8 mouse cellular contexts compared by ENCODE assay signal in genomic region chr17:24887291-24888080, GRCm38 (mm10). TPM values are rescaled to one million over a fixed set of nuclear protein-coding genes. Genes with fewer than 3 reads are reported as not detected.
DNase-seq lines count a peak whose midpoint lies in the region; ATAC-seq lines count a peak whose summit lies in the region.

No protein-coding gene starts in this region.

- H3K4me1 ChIP-seq in embryonic facial prominence, embryonic 11.5 days (ENCODE audit: control insufficient read depth, insufficient read depth, low read length), result no peaks in the 10 kb centered on the region; the same call in none of the 2 replicates
- peaks cover 33% of the 10 kb centered on the region for H3K4me1 ChIP-seq in neural tube, embryonic 13.5 days (replicated peaks)

- DNase-seq in embryo, embryonic 10.5 days (ENCODE audit: low spot score), result peak; percentile 4
- DNase-seq in embryo, embryonic 10 days (ENCODE audit: low spot score), result no peak
- peak; percentile 31 for DNase-seq in 416B (ENCODE audit: low read depth)
- DNase-seq in embryonic facial prominence, embryonic 11.5 days (ENCODE audit: low spot score), result no peak
- peak; percentile 52 for DNase-seq in induced T-regulatory cell, adult 2 months (ENCODE audit: low read depth)
- no peak for DNase-seq in adrenal gland, postnatal 10 days
- no peak for DNase-seq in retina, embryonic 14.5 days (ENCODE audit: low spot score)

- H3K27me3 ChIP-seq in embryonic facial prominence, embryonic 11.5 days (ENCODE audit: control insufficient read depth, insufficient read depth, low read length), result no peaks in the 10 kb centered on the region
- no peaks in the 10 kb centered on the region for H3K27me3 ChIP-seq in neural tube, embryonic 13.5 days

- H3K4me2 ChIP-seq in embryonic facial prominence, embryonic 11.5 days (ENCODE audit: low read depth, low read length), result peak overlapping the region; percentile 87
- peak overlapping the region; percentile 88 for H3K4me2 ChIP-seq in neural tube, embryonic 13.5 days

- 67% methylated on average over 18 of the region's 18 CpGs for WGBS in embryonic facial prominence, embryonic 11.5 days
- WGBS in neural tube, embryonic 13.5 days, result 68% methylated on average over 18 of the region's 18 CpGs

- H3K9ac ChIP-seq in embryonic facial prominence, embryonic 11.5 days (replicated peaks; ENCODE audit: low read length), result peak overlapping the region; percentile 78
- peak overlapping the region; percentile 84 for H3K9ac ChIP-seq in neural tube, embryonic 13.5 days

- no peaks in the 10 kb centered on the region for H3K9me3 ChIP-seq in embryonic facial prominence, embryonic 11.5 days (replicated peaks; ENCODE audit: control insufficient read depth, low read length)
- H3K9me3 ChIP-seq in neural tube, embryonic 13.5 days, result no peaks in the 10 kb centered on the region

- no peak overlapping the region for H3K27ac ChIP-seq in embryonic facial prominence, embryonic 11.5 days (replicated peaks; ENCODE audit: low read depth, low read length)
- no peak overlapping the region for H3K27ac ChIP-seq in neural tube, embryonic 13.5 days (replicated peaks)

- no peak for ATAC-seq in embryonic facial prominence, embryonic 11.5 days (replicated peaks; ENCODE audit: insufficient number of reproducible peaks, low FRiP score, low TSS enrichment, low read depth)
- ATAC-seq in neural tube, embryonic 13.5 days (ENCODE audit: low read depth), result no peak

- H3K4me3 ChIP-seq in embryonic facial prominence, embryonic 11.5 days (ENCODE audit: low read depth, low read length), result peak overlapping the region; percentile 87
- peak overlapping the region; percentile 80 for H3K4me3 ChIP-seq in neural tube, embryonic 13.5 days

- H3K36me3 ChIP-seq in embryonic facial prominence, embryonic 11.5 days (replicated peaks; ENCODE audit: control insufficient read depth, insufficient read depth, low read depth, low read length), result no peaks in the 10 kb centered on the region; the same call in 1 of the 2 replicates
- H3K36me3 ChIP-seq in neural tube, embryonic 13.5 days, result peaks cover 54% of the 10 kb centered on the region

RNA-seq across cellular contexts. Expression of gene Spsb3, which starts 1.0 kb away (rescaled TPM):
- polyA plus RNA-seq in embryonic facial prominence, embryonic 11.5 days (2014; fragmentation: Nextera tagmentation; extraction: Ambion mirVana), result 34.8 and 39.8 TPM in 2 replicates
- polyA plus RNA-seq in neural tube, embryonic 13.5 days (2015; fragmentation: Nextera tagmentation; extraction: Ambion mirVana), result 64.6 and 74.2 TPM in 2 replicates
- total RNA-seq in adrenal gland, postnatal 10 days (2021), result 10 to 100 TPM; 31.5 to 35.6 TPM

RNA-seq across cellular contexts. Expression of gene Nubp2, which starts 1.3 kb away (rescaled TPM):
- 61.0 and 63.9 TPM in 2 replicates for polyA plus RNA-seq in embryonic facial prominence, embryonic 11.5 days (2014; fragmentation: Nextera tagmentation; extraction: Ambion mirVana)
- polyA plus RNA-seq in neural tube, embryonic 13.5 days (2015; fragmentation: Nextera tagmentation; extraction: Ambion mirVana), result 63.5 and 76.1 TPM in 2 replicates
- total RNA-seq in adrenal gland, postnatal 10 days (2021), result 10 to 100 TPM; 42.2 to 43.7 TPM

RNA-seq across cellular contexts. Expression of gene Eme2, which starts 7.4 kb away (rescaled TPM):
- 15.9 and 18.2 TPM in 2 replicates for polyA plus RNA-seq in embryonic facial prominence, embryonic 11.5 days (2014; fragmentation: Nextera tagmentation; extraction: Ambion mirVana)
- polyA plus RNA-seq in neural tube, embryonic 13.5 days (2015; fragmentation: Nextera tagmentation; extraction: Ambion mirVana), result 32.7 and 36.3 TPM in 2 replicates
- 10 to 100 TPM; 30.2 to 45.4 TPM for total RNA-seq in adrenal gland, postnatal 10 days (2021)

RNA-seq across cellular contexts. Expression of gene Mrps34, which starts 7.4 kb away (rescaled TPM):
- polyA plus RNA-seq in embryonic facial prominence, embryonic 11.5 days (2014; fragmentation: Nextera tagmentation; extraction: Ambion mirVana), result 68.6 and 84.7 TPM in 2 replicates
- polyA plus RNA-seq in neural tube, embryonic 13.5 days (2015; fragmentation: Nextera tagmentation; extraction: Ambion mirVana), result 71.1 and 85.7 TPM in 2 replicates
- total RNA-seq in adrenal gland, postnatal 10 days (2021), result 100 to 1,000 TPM; 123 to 140 TPM

RNA-seq across cellular contexts. Expression of gene Nme3, which starts 8.8 kb away (rescaled TPM):
- polyA plus RNA-seq in embryonic facial prominence, embryonic 11.5 days (2014; fragmentation: Nextera tagmentation; extraction: Ambion mirVana), result 49.4 and 52.8 TPM in 2 replicates
- 86.0 and 89.0 TPM in 2 replicates for polyA plus RNA-seq in neural tube, embryonic 13.5 days (2015; fragmentation: Nextera tagmentation; extraction: Ambion mirVana)
- total RNA-seq in adrenal gland, postnatal 10 days (2021), result 10 to 100 TPM; 43.6 to 51.3 TPM

Comparison
In these comparisons a context has a peak if more than half of its experiments do, and no peak if none do; other contexts are left out.
1. DNase-seq: peak in embryo, embryonic 10.5 days (single experiment), 416B (single experiment) and induced T-regulatory cell, adult 2 months (single experiment); none in embryo, embryonic 10 days (single experiment), embryonic facial prominence, embryonic 11.5 days (single experiment), adrenal gland, postnatal 10 days (single experiment) and retina, embryonic 14.5 days (single experiment).